Mouse (Mus musculus) E14TG2a.4 (cell line): ENCODE results near the gene Arhgap22.

Experiments used
- CTCF ChIP-seq: conservative IDR thresholded peaks from 2 replicates; pipeline ENCODE4 v1.5.1; 2014; ENCODE audit warnings: low read length
- NANOG ChIP-seq: IDR thresholded peaks from 2 replicates; pipeline ENCODE4 v1.6.1; 2014; ENCODE audit warnings: borderline replicate concordance, low read length, mixed read lengths
- POU5F1 ChIP-seq: IDR thresholded peaks from 2 replicates; pipeline ENCODE4 v1.6.1; 2014; ENCODE audit warnings: low read length, borderline replicate concordance

DNA sequence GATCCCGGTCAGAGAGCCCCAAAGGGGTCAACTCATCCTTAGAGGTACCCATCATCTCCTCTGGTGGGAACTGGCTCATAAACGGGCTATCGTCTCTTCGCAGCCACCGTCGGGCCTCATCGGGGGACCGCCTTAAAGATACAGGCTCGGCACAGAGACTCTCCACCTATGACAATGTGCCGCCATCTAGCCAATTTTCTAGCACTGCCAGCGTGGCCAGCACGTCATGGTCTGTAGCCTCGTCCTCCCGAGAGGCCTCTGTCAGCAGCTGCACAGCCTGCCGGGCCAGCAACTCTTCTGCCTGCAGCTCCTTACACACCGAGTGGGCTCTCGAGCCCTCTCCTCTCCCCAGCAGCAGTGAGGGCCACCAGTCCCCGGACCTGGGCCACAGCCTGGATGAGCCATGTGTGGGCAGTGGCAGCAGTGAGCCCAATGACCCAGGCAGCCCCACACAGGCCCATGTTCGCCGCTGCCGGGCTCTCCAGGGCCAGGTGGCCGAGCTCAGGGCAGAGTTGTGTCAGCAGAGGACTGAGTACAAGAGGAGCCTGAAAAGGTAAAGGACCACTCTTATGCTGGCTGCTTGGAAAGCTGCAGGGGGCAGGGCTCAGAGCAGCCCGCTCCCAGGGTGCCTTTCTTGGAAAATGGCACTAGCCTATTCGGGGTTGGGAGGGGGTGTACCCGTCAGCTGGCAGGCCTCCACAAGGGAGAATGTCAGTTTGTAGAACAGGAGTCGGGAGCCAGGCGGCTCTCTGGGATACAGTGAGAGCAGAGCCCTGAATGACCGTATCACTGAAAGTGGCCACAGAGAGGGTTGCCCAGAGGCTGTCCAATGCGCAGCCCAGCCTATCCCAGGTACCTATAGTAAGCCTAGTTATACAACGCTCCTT, 153.3 kb downstream of the Arhgap22 start:
- TF ChIP-seq CTCF (no peak), NANOG (no peak), POU5F1 (no peak)
